Mouse (Mus musculus) hindbrain, embryonic 11.5 days (tissue): ENCODE results near the gene Sec16a. TPM values are rescaled to one million over a fixed set of nuclear protein-coding genes. Genes with fewer than 3 reads are reported as not detected.
A peak's percentile ranks its signal among the peaks of the same experiment; 100 is the strongest.
"Not testable (repeated sequence)": the region's sequence is repeated elsewhere in the genome, so short reads cannot be mapped to it uniquely, and the experiment has no call there.

Experiments
- ATAC-seq: fragments of 200-750 bp; cut with Nextera tagmentation; 2 replicates; pipeline ENCODE4 v1.8.0; 2017; ENCODE audit warnings: mild to moderate bottlenecking, moderate TSS enrichment, moderate library complexity; ENCODE audit not compliant: low FRiP score
- DNase-seq: peaks from one replicate; pipeline ENCODE4 v3.0.0-alpha.2; 2015; ENCODE audit warnings: low spot score
- H3K27ac ChIP-seq: fragments of 300-500 bp; sonication (generic); 2 replicates; pipeline ENCODE4 v1.5.1; 2014; ENCODE audit warnings: mild to moderate bottlenecking, low read depth, low read length
- H3K27me3 ChIP-seq: fragments of 300-500 bp; sonication (generic); 2 replicates; pipeline ENCODE4 v1.6.1; 2014; ENCODE audit warnings: mild to moderate bottlenecking, low read length, moderate library complexity, mixed read lengths; ENCODE audit not compliant: control insufficient read depth, insufficient read depth
- H3K36me3 ChIP-seq: fragments of 300-500 bp; sonication (generic); 2 replicates; pipeline ENCODE4 v1.6.1; 2014; ENCODE audit warnings: mild to moderate bottlenecking, low read length, moderate library complexity, mixed read lengths; ENCODE audit not compliant: control insufficient read depth, insufficient read depth
- H3K4me1 ChIP-seq: fragments of 300-500 bp; sonication (generic); replicated peaks from 2 replicates; pipeline ENCODE4 v1.6.1; 2014; ENCODE audit warnings: low read length, mixed read lengths; ENCODE audit not compliant: control insufficient read depth, insufficient read depth
- H3K4me2 ChIP-seq: fragments of 300-500 bp; sonication (generic); replicated peaks from 2 replicates; pipeline ENCODE4 v1.6.1; 2014; ENCODE audit warnings: mild to moderate bottlenecking, low read depth, low read length
- H3K4me3 ChIP-seq: fragments of 300-500 bp; sonication (generic); 2 replicates; pipeline ENCODE4 v1.5.1; 2014; ENCODE audit warnings: low read depth, low read length
- H3K9ac ChIP-seq: fragments of 300-500 bp; sonication (generic); 2 replicates; pipeline ENCODE4 v1.6.1; 2014; ENCODE audit warnings: low read depth, low read length
- H3K9me3 ChIP-seq: fragments of 300-500 bp; sonication (generic); 2 replicates; pipeline ENCODE4 v1.6.1; 2016; ENCODE audit warnings: low read length; ENCODE audit not compliant: control insufficient read depth
- WGBS: fragments of 180-500 bp; shearing (Covaris S2); extraction: QIAGEN DNeasy Blood & Tissue Kit; methylation state at CpG from one replicate; pipeline ENCODE4 v1.1.7; 2014; 5-methylcytosine and 5-hydroxymethylcytosine counted together
- polyA plus RNA-seq: library from polyadenylated mRNA; unstranded; fragments of >200 nt; fragmentation: Nextera tagmentation; extraction: Ambion mirVana; gene quantifications from 2 replicates; pipeline ENCODE4 v1.2.1, GENCODE M21; 2014

Gene Sec16a
- polyA plus RNA-seq, 1 experiment from 2014 or later, result 29.6 TPM

- Histone ChIP-seq H3K36me3 (peaks cover 43% of the 10 kb centered on the region), H3K4me2 (no peak overlapping the region), H3K27ac (no peak overlapping the region), H3K9ac (no peak overlapping the region), H3K4me3 (no peak overlapping the region), H3K4me1 (no peaks in the 10 kb centered on the region), H3K27me3 (no peaks in the 10 kb centered on the region), H3K9me3 (no peaks in the 10 kb centered on the region)
- no peak for ATAC-seq
- WGBS, result 86% methylated on average over 8 of the region's 8 CpGs
- DNase-seq, result no peak
Measured at GRCm38 (mm10) chr2:26398978-26399377, 46.0 kb downstream of the Sec16a start.

GRCm38 (mm10) chr2:26391617-26392016, 53.4 kb downstream of the Sec16a start:
- DNase-seq (no peak), ATAC-seq (no peak)
- H3K9me3 ChIP-seq, result no peaks in the 10 kb centered on the region
- no peak overlapping the region for H3K9ac ChIP-seq
- H3K4me1 ChIP-seq, result peaks cover 4% of the 10 kb centered on the region; the same call in 1 of the 2 replicates
- peaks cover 36% of the 10 kb centered on the region for H3K36me3 ChIP-seq
- H3K27me3 ChIP-seq, result no peaks in the 10 kb centered on the region
- H3K4me3 ChIP-seq, result peak overlapping the region; percentile 4; the same call in 1 of the 2 replicates
- no peak overlapping the region for H3K27ac ChIP-seq
- H3K4me2 ChIP-seq, result no peak overlapping the region
- WGBS, result 95% methylated on average over 6 of the region's 6 CpGs

GRCm38 (mm10) chr2:26390954-26391353, 54.1 kb downstream of the Sec16a start:
- peaks cover 4% of the 10 kb centered on the region; the same call in 1 of the 2 replicates for H3K4me1 ChIP-seq

GRCm38 (mm10) chr2:26389154-26389690, 55.8 kb downstream of the Sec16a start, which contains the start of the genes Entr1 and Pmpca:
Gene Entr1, minus strand, starts transcription at chr2:26389316.
Gene Pmpca, plus strand, starts transcription at chr2:26389339.
- Histone ChIP-seq H3K4me3 (peak within 1 kb of the TSS; percentile 99), H3K4me1 (peaks cover 4% of the 10 kb centered on the region; the same call in 1 of the 2 replicates), H3K27ac (peak within 1 kb of the TSS; percentile 65; the same call in 1 of the 2 replicates), H3K4me2 (peak within 1 kb of the TSS; percentile 94), H3K27me3 (no peaks in the 10 kb centered on the region), H3K36me3 (peaks cover 32% of the 10 kb centered on the region), H3K9me3 (no peaks in the 10 kb centered on the region), H3K9ac (peak within 1 kb of the TSS; percentile 88)
- peak; percentile 91 for ATAC-seq
- WGBS, result 0% methylated on average over 46 of the region's 60 CpGs
- DNase-seq, result peak; percentile 93

More at GRCm38 (mm10) chr2:26390954-26391353, 54.1 kb downstream of the Sec16a start:
- DNase-seq, result no peak
- no peaks in the 10 kb centered on the region for H3K9me3 ChIP-seq
- H3K27ac ChIP-seq, result no peak overlapping the region
- H3K27me3 ChIP-seq, result no peaks in the 10 kb centered on the region
- H3K4me2 ChIP-seq, result no peak overlapping the region
- H3K4me3 ChIP-seq, result no peak overlapping the region; the same call in 1 of the 2 replicates
- no peak overlapping the region for H3K9ac ChIP-seq
- peaks cover 35% of the 10 kb centered on the region for H3K36me3 ChIP-seq
- WGBS, result 88% methylated on average over 3 of the region's 3 CpGs
- no peak for ATAC-seq

GRCm38 (mm10) chr2:26388682-26389153, 56.3 kb downstream of the Sec16a start:
- peak; percentile 42 for DNase-seq
- H3K27ac ChIP-seq, result peak overlapping the region; percentile 65; the same call in 1 of the 2 replicates

GRCm38 (mm10) chr2:26387713-26388112, 57.3 kb downstream of the Sec16a start:
- peaks cover 4% of the 10 kb centered on the region; the same call in 1 of the 2 replicates for H3K4me1 ChIP-seq
- H3K27ac ChIP-seq, result no peak overlapping the region
- no peak overlapping the region for H3K4me2 ChIP-seq
- 90% methylated on average over 3 of the region's 3 CpGs for WGBS
- no peaks in the 10 kb centered on the region for H3K27me3 ChIP-seq
- no peak overlapping the region for H3K9ac ChIP-seq
- H3K4me3 ChIP-seq, result no peak overlapping the region
- peaks cover 34% of the 10 kb centered on the region for H3K36me3 ChIP-seq
- ATAC-seq (no peak), DNase-seq (no peak)
- no peaks in the 10 kb centered on the region for H3K9me3 ChIP-seq

More at GRCm38 (mm10) chr2:26388682-26389153, 56.3 kb downstream of the Sec16a start:
- Histone ChIP-seq H3K36me3 (peaks cover 36% of the 10 kb centered on the region), H3K4me3 (peak overlapping the region; percentile 99), H3K9ac (peak overlapping the region; percentile 88), H3K9me3 (no peaks in the 10 kb centered on the region), H3K4me2 (peak overlapping the region; percentile 94), H3K27me3 (no peaks in the 10 kb centered on the region), H3K4me1 (peaks cover 4% of the 10 kb centered on the region; the same call in 1 of the 2 replicates)
- WGBS, result under 1% methylated on average over 32 of the region's 45 CpGs
- peak; percentile 66; the same call in 1 of the 2 replicates for ATAC-seq

- H3K27me3 ChIP-seq, DNase-seq, H3K27ac ChIP-seq, H3K9me3 ChIP-seq, H3K4me1 ChIP-seq: not testable (repeated sequence)
- WGBS, result 34% methylated on average over 6 of the region's 6 CpGs
- peak overlapping the region; percentile 76 for H3K9ac ChIP-seq
- H3K36me3 ChIP-seq, result peaks cover 21% of the 10 kb centered on the region
- 0 out of 2 replicates have a peak, but pooled peaks have one; percentile 47 for ATAC-seq
- peak overlapping the region; percentile 82 for H3K4me3 ChIP-seq
- peak overlapping the region; percentile 92 for H3K4me2 ChIP-seq
Measured at GRCm38 (mm10) chr2:26380871-26381270, 64.1 kb downstream of the Sec16a start.

- ATAC-seq, result peak; percentile 94
Measured at GRCm38 (mm10) chr2:26380131-26380771, 64.8 kb downstream of the Sec16a start, which contains the start of gene Snapc4. Gene Snapc4, minus strand, starts transcription at chr2:26380653.

More at GRCm38 (mm10) chr2:26380131-26380771, 64.8 kb downstream of the Sec16a start, which contains the start of gene Snapc4:
- H3K9me3 ChIP-seq, result no peaks in the 10 kb centered on the region
- peak within 1 kb of the TSS; percentile 76 for H3K9ac ChIP-seq
- H3K27ac ChIP-seq, result no peak within 1 kb of the TSS
- peak within 1 kb of the TSS; percentile 92 for H3K4me2 ChIP-seq
- peak within 1 kb of the TSS; percentile 82 for H3K4me3 ChIP-seq
- H3K27me3 ChIP-seq, result no peaks in the 10 kb centered on the region
- H3K4me1 ChIP-seq, result no peaks in the 10 kb centered on the region; the same call in 1 of the 2 replicates
- H3K36me3 ChIP-seq, result peaks cover 18% of the 10 kb centered on the region
- peak; percentile 88 for DNase-seq
- under 1% methylated on average over 38 of the region's 38 CpGs for WGBS
